Mouse (Mus musculus) liver, embryonic 14.5 days (tissue): ENCODE results near the gene Sf3a1.

Experiments used
- CTCF ChIP-seq: IDR thresholded peaks from 2 replicates; pipeline ENCODE4 v1.5.1; 2016; ENCODE audit warnings: antibody characterized with exemption, low read depth, control low read depth
- EP300 ChIP-seq: IDR thresholded peaks from 2 replicates; pipeline ENCODE4 v1.6.1; 2016; ENCODE audit warnings: antibody characterized with exemption, low read depth

DNA sequence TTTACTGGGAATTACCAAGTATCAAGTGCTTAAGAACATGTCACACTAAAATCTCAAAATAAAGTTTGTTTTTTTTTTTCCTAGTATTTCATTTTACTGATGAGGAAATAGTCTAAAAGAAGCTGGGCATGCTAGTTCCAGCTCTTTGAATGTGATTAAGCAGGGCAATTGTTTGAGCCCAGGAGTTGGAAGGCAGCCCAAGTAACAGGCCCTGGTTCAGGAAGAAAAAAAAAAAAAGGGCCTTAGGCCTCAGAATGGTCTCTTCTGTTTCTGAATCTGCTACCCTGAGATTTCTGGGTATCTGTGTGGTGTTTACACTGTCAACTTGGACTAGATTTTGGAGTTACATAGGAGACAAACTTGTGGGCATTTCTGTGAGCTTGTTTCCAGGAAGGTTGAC, 23.4 kb downstream of the Sf3a1 start:
- TF ChIP-seq CTCF, result no peak
- TF ChIP-seq EP300, result no peak
